Mouse (Mus musculus): Measurements from ENCODE around the gene Snap91.
A peak's percentile ranks its signal among the peaks of the same experiment; 100 is the strongest.

Gene Snap91

GRCm38 (mm10) chr9:86880113-86880972, at the start of gene Snap91:
TSS of gene Snap91 (minus strand) at chr9:86880654.
- peak in 1 of 2 experiments; percentile 85 for DNase-seq (ENCODE audit: inconsistent age in 2 of 2, low spot score in 1 of 2)

GRCm38 (mm10) chr9:86926519-86926918, 46.1 kb upstream of the Snap91 start:
- DNase-seq (ENCODE audit: inconsistent age in 2 of 2, low spot score in 1 of 2) = no peak

GRCm38 (mm10) chr9:86925688-86926087, 45.2 kb upstream of the Snap91 start:
- no peak for DNase-seq (ENCODE audit: inconsistent age in 2 of 2, low spot score in 1 of 2)

- DNase-seq (ENCODE audit: inconsistent age in 2 of 2, low spot score in 1 of 2) = no peak
These were observed 42.0 kb upstream of the Snap91 start for GRCm38 (mm10) chr9:86922430-86922829.

GRCm38 (mm10) chr9:86916543-86916942, 36.1 kb upstream of the Snap91 start:
- DNase-seq (ENCODE audit: inconsistent age in 2 of 2, low spot score in 1 of 2) = no peak

GRCm38 (mm10) chr9:86899502-86900199, 19.2 kb upstream of the Snap91 start:
- DNase-seq (ENCODE audit: inconsistent age in 2 of 2, low spot score in 1 of 2) = no peak

GRCm38 (mm10) chr9:86879216-86880112, 990 bp downstream of the Snap91 start:
- DNase-seq (ENCODE audit: inconsistent age in 2 of 2, low spot score in 1 of 2) = peak; percentile 74 to 86

- DNase-seq (ENCODE audit: inconsistent age in 2 of 2, low spot score in 1 of 2) = no peak
These were observed 1.7 kb downstream of the Snap91 start for GRCm38 (mm10) chr9:86878716-86879115.

- DNase-seq (ENCODE audit: inconsistent age in 2 of 2, low spot score in 1 of 2) = peak; percentile 77 to 82
These were observed 6.8 kb downstream of the Snap91 start for GRCm38 (mm10) chr9:86873681-86874080.

- peak in 1 of 2 experiments; percentile 48 for DNase-seq (ENCODE audit: inconsistent age in 2 of 2, low spot score in 1 of 2)
These were observed 10.7 kb downstream of the Snap91 start for GRCm38 (mm10) chr9:86869586-86870338.

GRCm38 (mm10) chr9:86858101-86858500, 22.4 kb downstream of the Snap91 start:
- no peak for DNase-seq (ENCODE audit: inconsistent age in 2 of 2, low spot score in 1 of 2)

- no peak for DNase-seq (ENCODE audit: inconsistent age in 2 of 2, low spot score in 1 of 2)
These were observed 22.8 kb downstream of the Snap91 start for GRCm38 (mm10) chr9:86857626-86858025.

GRCm38 (mm10) chr9:86852861-86853260, 27.6 kb downstream of the Snap91 start:
- DNase-seq (ENCODE audit: inconsistent age in 2 of 2, low spot score in 1 of 2) = no peak

- DNase-seq (ENCODE audit: inconsistent age in 2 of 2, low spot score in 1 of 2) = no peak
These were observed 28.8 kb downstream of the Snap91 start for GRCm38 (mm10) chr9:86851689-86852088.

- DNase-seq (ENCODE audit: inconsistent age in 2 of 2, low spot score in 1 of 2) = no peak
These were observed 29.8 kb downstream of the Snap91 start for GRCm38 (mm10) chr9:86850452-86851207.

- no peak for DNase-seq (ENCODE audit: inconsistent age in 2 of 2, low spot score in 1 of 2)
These were observed 36.6 kb downstream of the Snap91 start for GRCm38 (mm10) chr9:86843747-86844353.

GRCm38 (mm10) chr9:86829792-86830191, 50.7 kb downstream of the Snap91 start:
- no peak for DNase-seq (ENCODE audit: inconsistent age in 2 of 2, low spot score in 1 of 2)

GRCm38 (mm10) chr9:86829034-86829433, 51.4 kb downstream of the Snap91 start:
- no peak for DNase-seq (ENCODE audit: inconsistent age in 2 of 2, low spot score in 1 of 2)

GRCm38 (mm10) chr9:86819366-86819765, 61.1 kb downstream of the Snap91 start:
- DNase-seq (ENCODE audit: inconsistent age in 2 of 2, low spot score in 1 of 2) = no peak

All from adrenal gland, adult (tissue).